Mouse (Mus musculus) adrenal gland, postnatal 25 days (tissue): ENCODE measurements around the gene Grid2ip. TPM values are rescaled to one million over a fixed set of nuclear protein-coding genes. Genes with fewer than 3 reads are reported as not detected.
A peak's percentile ranks its signal among the peaks of the same experiment; 100 is the strongest.
"Not testable (repeated sequence)": the region's sequence is repeated elsewhere in the genome, so short reads cannot be mapped to it uniquely, and the experiment has no call there.

Experiments used
- DNase-seq: peaks from one replicate; pipeline ENCODE4 v3.0.0; 2021; ENCODE audit warnings: mixed read lengths
- total RNA-seq: library from RNA; stranded (reverse); gene quantifications from 2 replicates; pipeline ENCODE4 v1.2.3, GENCODE M21; 2021

Grid2ip gene
- total RNA-seq, 1 experiment from 2014 or later = 0.73 TPM

- no peak for DNase-seq
Measured at GRCm38 (mm10) chr5:143363678-143364615, 6.8 kb downstream of the Grid2ip start.

GRCm38 (mm10) chr5:143367931-143368330, 10.8 kb downstream of the Grid2ip start:
- DNase-seq = no peak

- DNase-seq = no peak
Measured at GRCm38 (mm10) chr5:143369611-143370255, 12.6 kb downstream of the Grid2ip start.

- no peak for DNase-seq
Measured at GRCm38 (mm10) chr5:143370416-143371145, 13.4 kb downstream of the Grid2ip start.

GRCm38 (mm10) chr5:143371146-143371510, 14.0 kb downstream of the Grid2ip start:
- no peak for DNase-seq

GRCm38 (mm10) chr5:143372818-143373217, 15.7 kb downstream of the Grid2ip start:
- DNase-seq = peak; percentile 39

- DNase-seq = peak; percentile 74
Measured at GRCm38 (mm10) chr5:143375242-143375641, 18.1 kb downstream of the Grid2ip start.

GRCm38 (mm10) chr5:143376156-143376555, 19.0 kb downstream of the Grid2ip start:
- DNase-seq = no peak

GRCm38 (mm10) chr5:143386797-143387621, 29.9 kb downstream of the Grid2ip start:
- peak; percentile 23 for DNase-seq

- DNase-seq = no peak
Measured at GRCm38 (mm10) chr5:143394184-143394583, 37.0 kb downstream of the Grid2ip start.

- not testable (repeated sequence) for DNase-seq
Measured at GRCm38 (mm10) chr5:143394966-143395365, 37.8 kb downstream of the Grid2ip start.

- no peak for DNase-seq
Measured at GRCm38 (mm10) chr5:143395649-143396048, 38.5 kb downstream of the Grid2ip start.

- no peak for DNase-seq
Measured at GRCm38 (mm10) chr5:143400501-143400900, 43.4 kb downstream of the Grid2ip start.

- DNase-seq = no peak
Measured at GRCm38 (mm10) chr5:143401556-143401955, 44.4 kb downstream of the Grid2ip start.

- peak; percentile 94 for DNase-seq
Measured at GRCm38 (mm10) chr5:143403221-143404147, 46.3 kb downstream of the Grid2ip start, which contains the start of gene Kdelr2. TSS of gene Kdelr2 (plus strand) at chr5:143403838.

GRCm38 (mm10) chr5:143404148-143404930, 47.2 kb downstream of the Grid2ip start:
- DNase-seq = peak; percentile 23

GRCm38 (mm10) chr5:143405200-143405599, 48.1 kb downstream of the Grid2ip start:
- DNase-seq = no peak

- DNase-seq = no peak
Measured at GRCm38 (mm10) chr5:143406548-143406947, 49.4 kb downstream of the Grid2ip start.

GRCm38 (mm10) chr5:143409239-143409638, 52.1 kb downstream of the Grid2ip start:
- no peak for DNase-seq
